Comparison of ENCODE assay signal across 27 mouse cellular contexts in genomic region chr6:134990674-134991073, GRCm38 (mm10). TPM values are rescaled to one million over a fixed set of nuclear protein-coding genes. Genes with fewer than 3 reads are reported as not detected.
A peak's percentile ranks its signal among the peaks of the same experiment; 100 is the strongest.
DNase-seq lines count a peak whose midpoint lies in the region; ATAC-seq and TF ChIP-seq lines count a peak whose summit lies in the region.
"Had no signal": no experiment of that assay in that cellular context is flagged by ENCODE, and none has a peak within 500 bp of the region (broad histone marks: within the 10 kb centered on the region; RNA-seq: fewer than 3 reads in every experiment).

No protein-coding gene starts in this region.

- no peaks in the 10 kb centered on the region for H3K9me3 ChIP-seq in intestine, postnatal 0 days (ENCODE audit: control insufficient read depth)
- H3K9me3 ChIP-seq in intestine, embryonic 15.5 days = no peaks in the 10 kb centered on the region
- no peaks in the 10 kb centered on the region for H3K9me3 ChIP-seq in G1E (replicated peaks)
- H3K9me3 ChIP-seq: embryonic facial prominence, embryonic 12.5 days; embryonic facial prominence, embryonic 15.5 days; heart, embryonic 12.5 days; heart, embryonic 15.5 days; hindbrain, embryonic 10.5 days; hindbrain, embryonic 13.5 days had no signal

- no peak overlapping the region for H3K27ac ChIP-seq in intestine, postnatal 0 days (ENCODE audit: low read depth, low read length)
- H3K27ac ChIP-seq in intestine, embryonic 15.5 days = no peak overlapping the region
- H3K27ac ChIP-seq: embryonic facial prominence, embryonic 12.5 days; embryonic facial prominence, embryonic 15.5 days; heart, embryonic 15.5 days; hindbrain, embryonic 10.5 days; hindbrain, embryonic 13.5 days had no signal

- DNase-seq in G1E (ENCODE audit: low spot score) = no peak
- DNase-seq in brain, adult 2 months (ENCODE audit: low read depth, low spot score) = peak; percentile 33
- DNase-seq in spleen, postnatal 10 days (ENCODE audit: low spot score in 2 of 2) = no peak
- no peak for DNase-seq in frontal cortex, postnatal 14 days (ENCODE audit: low spot score in 2 of 2)
- DNase-seq in adrenal gland, adult (ENCODE audit: inconsistent age in 2 of 2, low spot score in 1 of 2) = no peak
- DNase-seq: adrenal gland, adult 8-10 months; adrenal gland, postnatal 25 days; B cell, adult 2 months; cerebellum, adult 18-20 months; cerebellum, adult 9-10 months; cerebellum, postnatal 14 days; forebrain, postnatal 0 days; gastrocnemius, postnatal 25 days; heart, adult 18-20 months; heart, postnatal 10 days; heart, postnatal 36 days had no signal

- 56% methylated on average over 6 of the region's 6 CpGs for WGBS in intestine, postnatal 0 days
- 77% methylated on average over 6 of the region's 6 CpGs for WGBS in intestine, embryonic 15.5 days

- H3K4me1 ChIP-seq in intestine, postnatal 0 days (replicated peaks; ENCODE audit: control insufficient read depth, insufficient read depth, low read length) = no peaks in the 10 kb centered on the region
- H3K4me1 ChIP-seq in intestine, embryonic 15.5 days (replicated peaks) = no peaks in the 10 kb centered on the region
- H3K4me1 ChIP-seq in G1E (ENCODE audit: insufficient read depth, low read depth, low read length) = peaks cover 20% of the 10 kb centered on the region
- H3K4me1 ChIP-seq: embryonic facial prominence, embryonic 12.5 days; embryonic facial prominence, embryonic 15.5 days; heart, embryonic 15.5 days; hindbrain, embryonic 10.5 days; hindbrain, embryonic 13.5 days had no signal

- no peak overlapping the region for H3K4me3 ChIP-seq in intestine, postnatal 0 days (ENCODE audit: low read depth, low read length)
- H3K4me3 ChIP-seq in intestine, embryonic 15.5 days (replicated peaks) = no peak overlapping the region
- no peak overlapping the region for H3K4me3 ChIP-seq in G1E (ENCODE audit: low read depth, low read length)
- H3K4me3 ChIP-seq: embryonic facial prominence, embryonic 12.5 days; embryonic facial prominence, embryonic 15.5 days; heart, embryonic 12.5 days; heart, embryonic 15.5 days; hindbrain, embryonic 10.5 days; hindbrain, embryonic 13.5 days had no signal

- no peak overlapping the region for H3K4me2 ChIP-seq in intestine, postnatal 0 days (replicated peaks; ENCODE audit: low read depth)
- no peak overlapping the region for H3K4me2 ChIP-seq in intestine, embryonic 15.5 days (replicated peaks)
- H3K4me2 ChIP-seq: embryonic facial prominence, embryonic 12.5 days; embryonic facial prominence, embryonic 15.5 days; heart, embryonic 12.5 days; heart, embryonic 15.5 days; hindbrain, embryonic 13.5 days had no signal

- H3K9ac ChIP-seq in intestine, postnatal 0 days (ENCODE audit: low read depth, low read length) = no peak overlapping the region
- H3K9ac ChIP-seq in intestine, embryonic 15.5 days = no peak overlapping the region
- H3K9ac ChIP-seq: embryonic facial prominence, embryonic 12.5 days; embryonic facial prominence, embryonic 15.5 days; forebrain, postnatal 0 days; heart, embryonic 12.5 days; heart, embryonic 15.5 days; hindbrain, embryonic 13.5 days had no signal

- no peaks in the 10 kb centered on the region for H3K27me3 ChIP-seq in intestine, postnatal 0 days (replicated peaks; ENCODE audit: control insufficient read depth, insufficient read depth, low read length)
- no peaks in the 10 kb centered on the region for H3K27me3 ChIP-seq in intestine, embryonic 15.5 days (replicated peaks)
- no peaks in the 10 kb centered on the region for H3K27me3 ChIP-seq in G1E (ENCODE audit: insufficient read depth, low read length)
- H3K27me3 ChIP-seq: embryonic facial prominence, embryonic 12.5 days; heart, embryonic 12.5 days; heart, embryonic 15.5 days; hindbrain, embryonic 13.5 days had no signal

- peak; percentile 72 for ATAC-seq in intestine, postnatal 0 days
- ATAC-seq in intestine, embryonic 15.5 days = no peak
- peak; percentile 37 for ATAC-seq in G1E (ENCODE audit: extremely low read depth, insufficient number of reproducible peaks, low FRiP score, poor library complexity, severe bottlenecking)
- ATAC-seq: CD4-positive, CD25-positive, alpha-beta regulatory T cell, adult 4 months; forebrain, embryonic 14.5 days; forebrain, postnatal 0 days; hindbrain, embryonic 16.5 days had no signal

- no peak for TF ChIP-seq CTCF in intestine, postnatal 0 days (IDR thresholded peaks at IDR 0.05; ENCODE audit: low read depth)
- no peak for TF ChIP-seq CTCF in G1E (IDR thresholded peaks at IDR 0.05; ENCODE audit: low read depth, low read length)

- no peaks in the 10 kb centered on the region for H3K36me3 ChIP-seq in intestine, postnatal 0 days (ENCODE audit: control insufficient read depth, insufficient read depth)
- H3K36me3 ChIP-seq in intestine, embryonic 15.5 days = no peaks in the 10 kb centered on the region
- no peaks in the 10 kb centered on the region for H3K36me3 ChIP-seq in G1E (replicated peaks)
- H3K36me3 ChIP-seq: embryonic facial prominence, embryonic 12.5 days; embryonic facial prominence, embryonic 15.5 days; heart, embryonic 12.5 days; heart, embryonic 15.5 days; hindbrain, embryonic 10.5 days; hindbrain, embryonic 13.5 days had no signal

RNA-seq across cellular contexts. Expression of gene Apold1, which starts 9.2 kb away (rescaled TPM):
- 2.2 and 3.2 TPM in 2 replicates for polyA plus RNA-seq in intestine, postnatal 0 days (2015; fragmentation: Nextera tagmentation; extraction: Ambion mirVana)
- 3.5 and 3.6 TPM in 2 replicates for polyA plus RNA-seq in intestine, embryonic 15.5 days (2015; fragmentation: Nextera tagmentation; extraction: Ambion mirVana)
- total RNA-seq in G1E (2014; fragmentation: Nextera tagmentation) (0.83 and 1.5 TPM in 2 replicates), G1E (2017) (0.98 and 0.99 TPM in 2 replicates)
- 0.16 and 0.19 TPM in 2 replicates for polyA plus RNA-seq in G1E (2012)

RNA-seq across cellular contexts. Expression of gene Ddx47, which starts 20.7 kb away (rescaled TPM):
- 32.6 and 33.5 TPM in 2 replicates for polyA plus RNA-seq in intestine, postnatal 0 days (2015; fragmentation: Nextera tagmentation; extraction: Ambion mirVana)
- polyA plus RNA-seq in intestine, embryonic 15.5 days (2015; fragmentation: Nextera tagmentation; extraction: Ambion mirVana) = 97.4 and 99.7 TPM in 2 replicates
- 81.3 and 100 TPM in 2 replicates for total RNA-seq in G1E (2014; fragmentation: Nextera tagmentation)
- total RNA-seq in G1E (2017) = 120 and 133 TPM in 2 replicates
- polyA plus RNA-seq in G1E (2012) = 7.2 and 12.5 TPM in 2 replicates
